Mouse (Mus musculus) thymus, adult 2 months (tissue): ENCODE measurements around the gene Acer2.

Experiments used
- CTCF ChIP-seq: fragments of 200-500 bp; IDR thresholded peaks from 2 replicates; pipeline ENCODE4 v1.5.1; 2012; ENCODE audit warnings: mild to moderate bottlenecking, control low read depth, low read length, moderate library complexity, borderline replicate concordance; ENCODE audit not compliant: control insufficient read depth, poor library complexity, insufficient read depth; ENCODE audit errors: extremely low read depth
- POLR2A ChIP-seq: fragments of 200-500 bp; IDR thresholded peaks from 2 replicates; pipeline ENCODE4 v1.6.1; 2012; ENCODE audit warnings: mild to moderate bottlenecking, low read length, control low read depth, moderate library complexity; ENCODE audit not compliant: control insufficient read depth, poor library complexity, insufficient read depth; ENCODE audit errors: extremely low read depth

GRCm38 (mm10) chr4:86857113-86858069 is 16.8 kb upstream of the Acer2 start, which contains the start of gene Rps6:
- TF ChIP-seq POLR2A (peak; percentile 95), CTCF (no peak)
